Mouse (Mus musculus) heart, adult 2 months (tissue): ENCODE measurements around the gene Pop7. TPM values are rescaled to one million over a fixed set of nuclear protein-coding genes. Genes with fewer than 3 reads are reported as not detected.

Source experiments
- DNase-seq, 2 experiments: peaks; one replicate each; pipeline ENCODE4 v3.0.0; 2021
- H3K27ac ChIP-seq: fragments of 200-600 bp; 2 replicates; pipeline ENCODE4 v1.8.1; 2022
- H3K27me3 ChIP-seq: fragments of 200-500 bp; 2 replicates; pipeline ENCODE4 v1.6.1; 2012; ENCODE audit warnings: mild to moderate bottlenecking, low read length, inconsistent platforms, mixed read lengths; ENCODE audit not compliant: control insufficient read depth, insufficient read depth
- H3K36me3 ChIP-seq: fragments of 200-500 bp; 2 replicates; pipeline ENCODE4 v1.6.1; 2012; ENCODE audit warnings: low read length, inconsistent platforms; ENCODE audit not compliant: control insufficient read depth, insufficient read depth
- H3K4me1 ChIP-seq: fragments of 200-500 bp; 2 replicates; pipeline ENCODE4 v1.6.1; 2011; ENCODE audit warnings: low read length; ENCODE audit not compliant: control insufficient read depth, insufficient read depth
- H3K4me3 ChIP-seq: fragments of 200-600 bp; 2 replicates; pipeline ENCODE4 v1.8.1; 2022
- H3K79me2 ChIP-seq: fragments of 200-500 bp; replicated peaks from 2 replicates; pipeline ENCODE4 v1.6.1; 2012; ENCODE audit warnings: mild to moderate bottlenecking, inconsistent platforms, low read length, moderate library complexity, mixed read lengths; ENCODE audit not compliant: control insufficient read depth, insufficient read depth
- H3K9ac ChIP-seq: fragments of 200-500 bp; 2 replicates; pipeline ENCODE4 v1.6.1; 2012; ENCODE audit warnings: low read depth, mild to moderate bottlenecking, control low read depth, inconsistent platforms, low read length, mixed read lengths
- CTCF ChIP-seq: fragments of 200-600 bp; IDR thresholded peaks from 2 replicates; pipeline ENCODE4 v1.8.1; 2022; ENCODE audit warnings: antibody characterized with exemption, mild to moderate bottlenecking, moderate library complexity
- EP300 ChIP-seq: fragments of 200-500 bp; IDR thresholded peaks from 2 replicates; pipeline ENCODE4 v1.6.1; 2011; ENCODE audit warnings: low read depth, low read length, control low read depth; ENCODE audit not compliant: insufficient read depth
- POLR2A ChIP-seq: fragments of 200-500 bp; IDR thresholded peaks from 2 replicates; pipeline ENCODE4 v1.6.1; 2011; ENCODE audit warnings: mild to moderate bottlenecking, low read depth, low read length, control low read depth; ENCODE audit not compliant: insufficient read depth
- WGBS: fragments of 180-500 bp; shearing (Covaris S2); methylation state at CpG from one replicate; pipeline ENCODE4 v1.1.7; 2018; 5-methylcytosine and 5-hydroxymethylcytosine counted together
- intact Hi-C: fragments of 180-260 bp; cut with DNase I; formaldehyde crosslinking; loops from one replicate; pipeline ENCODE4 v1.15.1; 2025
- polyA plus RNA-seq: library from polyadenylated mRNA; depleted of rRNA; stranded (reverse); fragments of >200 nt; gene quantifications from 2 replicates; pipeline ENCODE4 v1.2.3, GENCODE M21; 2012
- total RNA-seq, 2 experiments: library from RNA; stranded (reverse); gene quantifications; 2 replicates each; pipeline ENCODE4 v1.2.3; 2021

The Pop7 gene
- total and polyA plus RNA-seq, 3 experiments: 13.4 to 25.6 (median 13.9) TPM

DNA sequence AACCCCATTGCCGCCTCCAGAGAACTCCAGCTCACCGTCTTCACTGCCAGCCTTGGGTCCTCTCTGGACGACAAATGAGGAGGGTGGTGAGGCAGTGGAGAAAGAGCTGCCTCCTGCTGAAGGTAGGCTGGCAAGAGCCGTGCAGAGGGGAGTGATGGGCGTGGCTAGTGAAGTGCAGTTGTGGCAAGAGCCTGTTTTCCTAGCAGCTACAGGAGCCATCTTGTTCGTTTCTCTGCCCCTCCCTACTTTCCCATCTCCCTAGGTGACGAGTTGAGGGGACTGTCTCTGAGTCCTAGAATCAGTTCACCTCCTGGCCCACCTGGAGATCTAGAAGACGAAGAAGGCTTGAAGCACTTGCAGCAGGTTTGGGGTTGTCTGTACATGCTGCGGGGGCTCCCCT is 19.5 kb upstream of the Pop7 start:
- Histone ChIP-seq H3K9ac (no peak overlapping the region), H3K4me3 (no peak overlapping the region), H3K27me3 (no peaks in the 10 kb centered on the region), H3K27ac (no peak overlapping the region), H3K36me3 (no peaks in the 10 kb centered on the region), H3K79me2 (no peaks in the 10 kb centered on the region), H3K4me1 (no peaks in the 10 kb centered on the region)
- TF ChIP-seq POLR2A (no peak), CTCF (no peak), EP300 (no peak)
- 77% methylated on average over 9 of the region's 9 CpGs for WGBS
- DNase-seq: no peak
- intact Hi-C loops: no loop called here

DNA sequence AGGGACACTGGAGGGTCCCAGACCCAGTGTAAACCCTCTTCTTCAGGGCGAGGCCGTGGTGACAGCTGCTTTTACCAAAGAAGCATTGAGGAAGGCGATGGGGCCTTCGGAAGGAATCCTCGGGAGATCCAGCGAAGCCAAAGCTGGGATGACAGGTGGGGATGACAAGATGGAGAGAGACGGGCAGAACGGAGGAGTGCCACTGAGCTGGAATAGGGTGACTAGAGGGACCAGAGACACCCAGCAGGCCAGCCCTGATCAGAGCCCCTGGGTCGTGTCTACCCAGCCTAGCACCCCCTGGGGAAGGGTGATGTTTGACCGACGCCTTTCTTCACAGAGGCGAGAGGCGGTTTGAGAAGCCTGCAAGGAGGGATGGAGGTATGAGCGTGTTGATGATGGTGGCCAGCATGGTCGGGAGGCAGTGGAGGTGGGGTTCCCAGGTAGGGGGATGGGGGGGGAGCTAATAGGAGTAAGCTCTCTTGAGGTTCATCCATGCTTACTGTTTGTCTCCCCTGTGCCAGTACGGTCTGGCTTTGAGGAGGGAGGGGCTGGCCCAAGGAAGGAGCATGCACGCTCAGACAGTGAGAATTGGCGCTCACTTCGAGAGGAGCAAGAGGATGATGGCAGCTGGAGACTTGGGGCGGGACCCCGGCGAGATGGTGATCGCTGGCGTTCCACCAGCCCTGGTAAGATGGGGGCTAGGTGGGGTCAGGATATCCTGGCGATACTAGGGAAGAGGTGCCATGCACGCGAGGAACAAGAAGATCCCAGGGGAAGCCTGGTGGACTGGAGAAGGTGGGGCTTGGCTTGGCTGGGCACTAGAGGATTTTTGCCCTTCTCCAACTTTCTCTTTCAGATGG is 17.6 kb upstream of the Pop7 start:
- WGBS: 84% methylated on average over 27 of the region's 27 CpGs
- H3K27me3 ChIP-seq: no peaks in the 10 kb centered on the region
- TF ChIP-seq EP300 (no peak), CTCF (no peak), POLR2A (no peak)
- no peaks in the 10 kb centered on the region; the same call in 1 of the 2 replicates for H3K79me2 ChIP-seq
- H3K27ac ChIP-seq: no peak overlapping the region
- no peaks in the 10 kb centered on the region for H3K36me3 ChIP-seq
- no peak overlapping the region for H3K9ac ChIP-seq
- no peak for DNase-seq
- no peak overlapping the region for H3K4me3 ChIP-seq
- intact Hi-C loops: no loop called here
- H3K4me1 ChIP-seq: peaks cover under 1% of the 10 kb centered on the region; the same call in 1 of the 2 replicates

DNA sequence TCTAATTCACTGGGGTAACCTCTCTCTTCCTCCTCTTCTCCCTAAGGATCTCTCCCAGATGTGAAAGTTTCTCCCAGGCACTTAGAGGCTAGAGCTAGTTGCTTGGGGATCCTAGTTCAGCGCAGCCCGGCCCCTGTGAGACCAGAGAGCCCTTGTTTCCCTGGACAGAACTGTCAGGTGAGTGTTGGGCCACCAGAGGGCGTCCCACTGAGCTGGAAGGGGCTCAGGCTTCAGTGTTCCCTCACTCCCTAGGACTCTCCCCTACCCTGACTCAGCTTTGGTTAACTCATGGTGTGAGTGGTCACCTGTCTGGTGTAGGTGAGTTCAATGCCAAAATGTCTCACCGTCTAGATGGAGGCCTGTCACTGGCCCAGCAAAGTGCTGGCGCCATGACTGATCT is 16.1 kb upstream of the Pop7 start, which contains the start of gene Gigyf1:
Gigyf1 (plus strand) TSS at position 113 of the 400 bp plus-strand sequence.
- intact Hi-C loops: no loop called here
- H3K27me3 ChIP-seq: no peaks in the 10 kb centered on the region
- H3K9ac ChIP-seq: no peak within 1 kb of the TSS
- no peak within 1 kb of the TSS for H3K27ac ChIP-seq
- peaks cover 3% of the 10 kb centered on the region for H3K79me2 ChIP-seq
- no peak for TF ChIP-seq EP300
- peak; percentile 65 for TF ChIP-seq CTCF
- H3K4me1 ChIP-seq: peaks cover 9% of the 10 kb centered on the region
- 72% methylated on average over 5 of the region's 5 CpGs for WGBS
- H3K36me3 ChIP-seq: no peaks in the 10 kb centered on the region
- DNase-seq: peak in 1 of 2 experiments; percentile 35
- H3K4me3 ChIP-seq: no peak within 1 kb of the TSS

DNA sequence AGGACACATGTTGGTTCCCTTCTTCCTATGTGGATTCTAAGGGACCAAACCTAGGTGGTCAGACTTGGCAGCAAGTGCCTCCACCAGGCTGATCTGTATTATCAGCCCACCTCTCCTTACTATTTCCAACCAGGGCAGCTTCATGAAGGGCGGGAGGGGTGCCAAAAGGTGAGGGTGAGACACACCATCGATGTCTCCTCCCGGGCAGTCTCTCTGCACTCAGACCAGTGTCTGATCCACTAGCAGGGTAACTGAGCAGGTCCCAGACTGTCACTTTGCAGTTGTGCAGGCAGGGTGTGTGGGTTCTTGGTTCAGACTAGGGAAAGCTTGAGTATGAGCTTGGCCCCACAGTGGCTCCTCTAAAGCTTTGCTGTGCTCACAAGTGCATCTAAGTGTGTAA is 12.5 kb upstream of the Pop7 start:
- no peaks in the 10 kb centered on the region for H3K36me3 ChIP-seq
- no peak overlapping the region for H3K27ac ChIP-seq
- H3K9ac ChIP-seq: no peak overlapping the region
- no peak overlapping the region for H3K4me3 ChIP-seq
- WGBS: 61% methylated on average over 3 of the region's 3 CpGs
- H3K79me2 ChIP-seq: peaks cover 13% of the 10 kb centered on the region
- intact Hi-C loops: loop anchor here (5.0 kb wide), 2 partner anchors 137 to 232 kb away; partner anchors contain the start of gene Tsc22d4
- no peaks in the 10 kb centered on the region for H3K27me3 ChIP-seq
- H3K4me1 ChIP-seq: peaks cover 15% of the 10 kb centered on the region
- DNase-seq: no peak
- TF ChIP-seq CTCF (no peak), EP300 (no peak), POLR2A (no peak)

DNA sequence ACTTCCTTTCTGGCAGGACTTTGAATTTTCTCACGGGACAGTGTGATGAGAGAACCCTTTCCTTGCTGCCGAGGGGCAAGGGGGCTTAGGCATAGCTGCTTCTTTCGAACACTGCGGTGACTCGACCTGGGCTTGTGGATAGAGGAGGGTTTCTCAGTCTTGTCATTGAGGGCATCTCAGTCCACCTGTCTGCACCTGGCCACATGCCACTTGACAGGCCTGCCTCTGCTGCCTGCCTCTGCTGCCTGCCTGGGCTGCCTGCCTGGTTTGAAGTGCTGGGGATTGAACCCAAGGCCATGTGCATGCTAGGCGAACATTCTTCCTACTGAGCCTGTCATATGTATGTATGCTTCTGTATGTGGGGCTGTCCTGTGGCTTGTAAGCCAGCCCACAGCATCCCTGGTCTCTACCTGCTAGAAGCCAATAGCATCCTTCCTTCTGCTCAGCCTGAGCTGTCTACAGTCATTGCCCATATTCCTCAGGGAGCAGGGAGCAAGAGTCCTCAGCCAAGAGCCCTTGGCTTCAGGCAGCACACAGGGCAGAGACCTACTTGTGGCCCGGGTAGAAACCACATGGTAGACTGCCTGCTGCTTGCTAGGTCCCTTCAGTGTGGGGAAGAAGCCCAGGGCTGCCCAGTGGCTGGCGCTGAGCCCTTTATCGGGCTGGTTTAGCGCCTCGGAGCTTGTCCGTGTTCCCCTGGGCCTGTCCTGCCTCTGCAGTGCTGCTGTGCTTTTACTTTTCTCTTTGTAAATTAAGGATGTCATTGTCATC is 11.8 kb upstream of the Pop7 start:
- intact Hi-C loops: loop anchor here (5.0 kb wide), 2 partner anchors 138 to 233 kb away; partner anchors contain the start of gene Tsc22d4
- TF ChIP-seq CTCF (no peak), EP300 (no peak), POLR2A (no peak)
- H3K4me3 ChIP-seq: no peak overlapping the region
- WGBS: 49% methylated on average over 12 of the region's 12 CpGs
- H3K36me3 ChIP-seq: no peaks in the 10 kb centered on the region
- no peak overlapping the region for H3K27ac ChIP-seq
- H3K27me3 ChIP-seq: no peaks in the 10 kb centered on the region
- DNase-seq: peak in 1 of 2 experiments; percentile 20
- H3K9ac ChIP-seq: no peak overlapping the region
- H3K4me1 ChIP-seq: peaks cover 18% of the 10 kb centered on the region
- peaks cover 13% of the 10 kb centered on the region for H3K79me2 ChIP-seq
